ENCODE assay signal across 14 mouse cellular contexts in genomic region chr9:61455861-61456261, GRCm38 (mm10).
A peak's percentile ranks its signal among the peaks of the same experiment; 100 is the strongest.
DNase-seq lines count a peak whose midpoint lies in the region; ATAC-seq and TF ChIP-seq lines count a peak whose summit lies in the region.
"Had no signal": no experiment of that assay in that cellular context is flagged by ENCODE, and none has a peak within 500 bp of the region (broad histone marks: within the 10 kb centered on the region; RNA-seq: fewer than 3 reads in every experiment).

No protein-coding gene starts in this region.

- H3K4me2 ChIP-seq in lung, embryonic 15.5 days = no peak overlapping the region

- H3K27ac ChIP-seq in kidney, adult 2 months (ENCODE audit: insufficient read depth, low read depth, low read length) = no peak overlapping the region
- peak overlapping the region; percentile 38; the same call in 1 of the 2 replicates for H3K27ac ChIP-seq in lung, embryonic 15.5 days
- H3K27ac ChIP-seq: liver, embryonic 14.5 days; midbrain, embryonic 10.5 days had no signal

- peak; percentile 71; the same call in 1 of the 2 replicates for ATAC-seq in lung, embryonic 15.5 days (ENCODE audit: borderline replicate concordance, extremely low read depth, low FRiP score, low TSS enrichment)

- H3K9ac ChIP-seq in lung, embryonic 15.5 days = no peak overlapping the region
- H3K9ac ChIP-seq: liver, embryonic 14.5 days had no signal

- no peaks in the 10 kb centered on the region for H3K27me3 ChIP-seq in kidney, adult 2 months (replicated peaks; ENCODE audit: control insufficient read depth, insufficient read depth, low read length)
- peaks cover 25% of the 10 kb centered on the region; the same call in 1 of the 2 replicates for H3K27me3 ChIP-seq in lung, embryonic 15.5 days

- 77% methylated on average over 6 of the region's 6 CpGs for WGBS in kidney, adult 2 months
- 17% methylated on average over 6 of the region's 6 CpGs for WGBS in lung, embryonic 15.5 days

- no peaks in the 10 kb centered on the region for H3K9me3 ChIP-seq in lung, embryonic 15.5 days
- H3K9me3 ChIP-seq: midbrain, embryonic 10.5 days had no signal

- TF ChIP-seq POLR2A in kidney, adult 2 months (IDR thresholded peaks at IDR 0.05; ENCODE audit: low read depth, low read length) = no peak

- H3K36me3 ChIP-seq in kidney, adult 2 months (ENCODE audit: control insufficient read depth, insufficient read depth, low read length) = no peaks in the 10 kb centered on the region
- H3K36me3 ChIP-seq in lung, embryonic 15.5 days = no peaks in the 10 kb centered on the region
- H3K36me3 ChIP-seq: midbrain, embryonic 10.5 days had no signal

- no peaks in the 10 kb centered on the region for H3K4me1 ChIP-seq in kidney, adult 2 months (ENCODE audit: control insufficient read depth, insufficient read depth, low read length)
- H3K4me1 ChIP-seq in lung, embryonic 15.5 days = peaks cover 20% of the 10 kb centered on the region

- intact Hi-C loops in gastrocnemius, postnatal 36 days (cut with DNase I) = no loop called here
- intact Hi-C loops in left cerebral cortex, postnatal 25 days (cut with DNase I) = no loop called here

- H3K4me3 ChIP-seq in kidney, adult 2 months (ENCODE audit: insufficient read depth, low read depth, low read length) = no peak overlapping the region
- no peak overlapping the region for H3K4me3 ChIP-seq in lung, embryonic 15.5 days
- H3K4me3 ChIP-seq: midbrain, embryonic 10.5 days; myocyte had no signal

- TF ChIP-seq CTCF in kidney, adult 2 months (conservative IDR thresholded peaks at IDR 0.05; ENCODE audit: insufficient read depth, insufficient read length, low read depth, low read length) = no peak

- DNase-seq in gastrocnemius, postnatal 25 days = peak; percentile 51
- DNase-seq in gastrocnemius, postnatal 36 days = no peak
- peak; percentile 73 for DNase-seq in heart, adult 8-10 months (ENCODE audit: low spot score)
- peak; percentile 63 for DNase-seq in kidney, adult 2 months
- DNase-seq in frontal cortex, postnatal 10 days (ENCODE audit: low spot score in 2 of 2) = no peak
- DNase-seq in left cerebral cortex, postnatal 25 days (ENCODE audit: low spot score in 2 of 2) = no peak
- DNase-seq in layer of hippocampus, postnatal 25 days (ENCODE audit: extremely low spot score in 1 of 2, low spot score in 1 of 2) = no peak
- DNase-seq: adrenal gland, postnatal 36 days; right cerebral cortex, postnatal 14 days; thymus, postnatal 25 days had no signal

Comparison
In these comparisons a context has a peak if more than half of its experiments do, and no peak if none do; other contexts are left out.
1. DNase-seq: peak in gastrocnemius, postnatal 25 days (single experiment), heart, adult 8-10 months (single experiment) and kidney, adult 2 months (single experiment); none in gastrocnemius, postnatal 36 days (0 of 2), frontal cortex, postnatal 10 days (0 of 2), left cerebral cortex, postnatal 25 days (0 of 2) and layer of hippocampus, postnatal 25 days (0 of 2).